Mouse (Mus musculus): ENCODE results near the gene Gm6034. TPM values are rescaled to one million over a fixed set of nuclear protein-coding genes. Genes with fewer than 3 reads are reported as not detected.
"Not testable (repeated sequence)": the region's sequence is repeated elsewhere in the genome, so short reads cannot be mapped to it uniquely, and the experiment has no call there.

Gm6034 gene
- polyA plus RNA-seq, 1 experiment from 2014 or later: not detected

DNA sequence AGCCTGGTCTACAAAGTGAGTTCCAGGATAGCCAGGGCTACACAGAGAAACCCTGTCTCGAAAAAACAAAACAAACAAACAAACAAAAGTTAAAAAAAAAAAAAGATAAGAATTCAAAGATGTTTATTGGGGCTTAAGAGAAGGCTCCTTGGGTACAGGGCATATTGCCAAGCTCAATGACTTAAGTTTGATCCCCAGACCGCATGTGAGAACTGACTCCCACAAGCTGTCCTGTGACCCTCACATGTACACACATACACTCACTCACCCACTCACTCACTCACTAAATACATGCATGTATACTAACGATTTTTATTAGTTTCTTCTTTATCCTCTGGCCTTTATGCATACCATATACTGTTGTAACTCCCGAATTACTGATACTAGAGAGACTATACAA is 42.4 kb upstream of the Gm6034 start:
- no peaks in the 10 kb centered on the region for H3K9me3 ChIP-seq (replicated peaks; ENCODE audit: control insufficient read depth, low read length, poor library complexity, severe bottlenecking)
- H3K27me3 ChIP-seq (ENCODE audit: control insufficient read depth, insufficient read depth, low read depth, low read length): no peaks in the 10 kb centered on the region
- ATAC-seq: no peak
- no peaks in the 10 kb centered on the region for H3K36me3 ChIP-seq (ENCODE audit: control insufficient read depth, insufficient read depth, low read length)
- H3K4me3 ChIP-seq (ENCODE audit: low read depth, low read length): no peak overlapping the region
- H3K4me1 ChIP-seq (ENCODE audit: control insufficient read depth, insufficient read depth, low read length): peaks cover 19% of the 10 kb centered on the region
- H3K27ac ChIP-seq (ENCODE audit: low read length): no peak overlapping the region
- H3K4me2 ChIP-seq (ENCODE audit: low read length): no peak overlapping the region
- WGBS: 92% methylated on average over 4 of the region's 4 CpGs
- H3K9ac ChIP-seq (ENCODE audit: low read depth, low read length): no peak overlapping the region

DNA sequence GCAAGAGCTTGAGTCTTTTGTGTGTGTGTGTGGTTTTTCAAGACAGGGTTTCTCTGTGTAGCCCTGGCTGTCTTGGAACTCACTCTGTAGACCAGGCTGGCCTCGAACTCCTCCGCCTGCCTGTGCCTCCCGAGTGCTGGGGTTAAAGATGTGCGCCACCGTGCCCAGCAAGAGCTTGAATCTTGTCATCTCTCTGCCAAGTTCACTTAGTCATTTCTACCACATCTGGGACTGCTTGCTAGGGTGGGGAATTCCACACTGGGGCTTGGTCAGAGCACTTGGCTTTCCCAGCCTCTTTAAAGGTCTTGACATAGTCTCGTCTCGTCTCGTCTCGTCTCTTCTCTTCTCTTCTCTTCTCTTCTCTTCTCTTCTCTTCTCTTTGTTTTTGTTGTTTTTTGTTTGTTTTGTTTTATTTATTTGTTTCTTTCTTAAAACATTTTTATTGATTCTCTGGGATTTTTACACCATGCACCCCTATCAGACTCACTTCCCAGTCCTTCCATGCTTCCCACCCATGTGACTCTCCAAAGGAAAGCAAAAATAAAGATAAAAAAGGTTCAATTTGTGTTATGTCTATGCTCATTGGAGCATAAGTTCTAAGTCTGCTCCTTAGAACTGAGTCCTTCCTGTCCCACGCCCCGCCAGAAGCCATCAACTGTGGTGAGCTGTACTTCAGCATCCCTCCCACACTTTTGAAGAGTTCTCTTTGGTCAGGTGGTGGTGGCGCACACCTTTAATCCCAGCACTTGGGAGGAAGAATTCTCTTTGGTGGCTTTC is 41.5 kb upstream of the Gm6034 start:
- Histone ChIP-seq H3K9ac (ENCODE audit: low read depth, low read length) (no peak overlapping the region), H3K4me2 (ENCODE audit: low read length) (no peak overlapping the region), H3K4me3 (ENCODE audit: low read depth, low read length) (no peak overlapping the region), H3K4me1 (ENCODE audit: control insufficient read depth, insufficient read depth, low read length) (peaks cover 9% of the 10 kb centered on the region), H3K9me3 (replicated peaks; ENCODE audit: control insufficient read depth, low read length, poor library complexity, severe bottlenecking) (no peaks in the 10 kb centered on the region), H3K27me3 (ENCODE audit: control insufficient read depth, insufficient read depth, low read depth, low read length) (no peaks in the 10 kb centered on the region), H3K27ac (ENCODE audit: low read length) (no peak overlapping the region), H3K36me3 (ENCODE audit: control insufficient read depth, insufficient read depth, low read length) (no peaks in the 10 kb centered on the region)
- 95% methylated on average over 12 of the region's 12 CpGs for WGBS
- no peak for ATAC-seq

DNA sequence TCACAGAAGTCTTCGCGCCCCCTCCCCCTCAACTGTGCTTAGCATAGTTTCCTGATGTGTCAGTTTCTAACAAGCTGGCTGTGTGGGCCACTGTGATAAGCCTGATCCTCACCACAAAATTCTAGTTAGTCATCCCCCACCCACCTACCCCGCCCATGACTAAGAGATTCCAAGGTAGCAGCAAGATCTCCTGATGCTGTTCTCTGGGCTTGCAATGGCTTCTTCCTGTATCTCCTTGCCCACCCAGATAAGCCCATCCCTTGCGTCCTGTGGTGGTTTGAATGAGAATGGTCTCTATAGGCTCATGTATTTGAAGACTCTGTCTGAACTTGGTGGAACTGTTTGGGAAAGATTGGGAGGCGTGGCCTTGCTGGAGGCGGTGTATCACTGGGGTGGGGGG is 40.8 kb upstream of the Gm6034 start:
- 99% methylated on average over 6 of the region's 6 CpGs for WGBS
- Histone ChIP-seq H3K4me3 (ENCODE audit: low read depth, low read length) (no peak overlapping the region), H3K36me3 (ENCODE audit: control insufficient read depth, insufficient read depth, low read length) (no peaks in the 10 kb centered on the region), H3K27me3 (ENCODE audit: control insufficient read depth, insufficient read depth, low read depth, low read length) (no peaks in the 10 kb centered on the region), H3K27ac (ENCODE audit: low read length) (no peak overlapping the region), H3K4me1 (ENCODE audit: control insufficient read depth, insufficient read depth, low read length) (peaks cover 8% of the 10 kb centered on the region), H3K9me3 (replicated peaks; ENCODE audit: control insufficient read depth, low read length, poor library complexity, severe bottlenecking) (no peaks in the 10 kb centered on the region), H3K9ac (ENCODE audit: low read depth, low read length) (no peak overlapping the region), H3K4me2 (ENCODE audit: low read length) (no peak overlapping the region)
- no peak for ATAC-seq

DNA sequence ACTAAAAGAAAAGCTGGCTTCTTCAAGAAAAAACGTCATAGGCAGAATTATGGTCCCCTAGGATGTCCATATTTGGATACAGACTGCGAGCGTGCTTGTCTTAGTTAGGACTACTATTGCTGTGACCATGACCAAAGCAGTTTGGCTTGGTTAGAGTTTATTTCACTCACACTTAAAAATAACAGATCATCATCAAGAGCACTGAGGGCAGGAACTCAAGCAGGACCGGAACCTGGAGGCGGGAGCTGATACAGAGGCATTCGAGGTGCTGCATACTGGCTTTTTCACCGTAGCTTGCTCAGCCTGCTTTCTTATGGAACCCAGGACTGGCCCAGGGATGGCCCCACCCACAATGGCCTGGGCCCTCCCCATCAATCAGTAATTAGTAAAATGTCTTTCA is 39.4 kb upstream of the Gm6034 start:
- no peaks in the 10 kb centered on the region for H3K27me3 ChIP-seq (ENCODE audit: control insufficient read depth, insufficient read depth, low read depth, low read length)
- ATAC-seq: no peak
- no peak overlapping the region for H3K27ac ChIP-seq (ENCODE audit: low read length)
- H3K9ac ChIP-seq (ENCODE audit: low read depth, low read length): no peak overlapping the region
- no peaks in the 10 kb centered on the region for H3K4me1 ChIP-seq (ENCODE audit: control insufficient read depth, insufficient read depth, low read length)
- no peak overlapping the region for H3K4me2 ChIP-seq (ENCODE audit: low read length)
- 97% methylated on average over 7 of the region's 7 CpGs for WGBS
- no peaks in the 10 kb centered on the region for H3K9me3 ChIP-seq (replicated peaks; ENCODE audit: control insufficient read depth, low read length, poor library complexity, severe bottlenecking)
- H3K36me3 ChIP-seq (ENCODE audit: control insufficient read depth, insufficient read depth, low read length): no peaks in the 10 kb centered on the region
- no peak overlapping the region for H3K4me3 ChIP-seq (ENCODE audit: low read depth, low read length)

DNA sequence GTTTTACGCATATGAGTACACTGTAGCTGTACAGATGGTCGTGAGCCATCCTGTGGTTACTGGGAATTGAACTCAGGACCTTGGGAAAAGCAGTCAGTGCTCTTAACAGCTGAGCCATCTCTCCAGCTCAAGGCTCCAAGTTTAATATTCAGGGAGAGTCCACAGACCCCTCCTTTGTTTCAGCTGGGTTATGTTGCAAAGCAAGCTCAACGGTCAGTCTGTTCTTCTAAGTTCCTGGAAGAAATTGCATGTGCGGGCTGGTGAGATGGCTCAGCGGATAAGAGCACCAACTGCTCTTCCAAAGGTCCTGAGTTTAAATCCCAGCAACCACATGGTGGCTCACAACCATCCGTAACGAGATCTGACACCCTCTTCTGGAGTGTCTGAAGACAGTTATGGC is 38.4 kb upstream of the Gm6034 start:
- not testable (repeated sequence) for H3K9ac ChIP-seq (ENCODE audit: low read depth, low read length); H3K9me3 ChIP-seq (replicated peaks; ENCODE audit: control insufficient read depth, low read length, poor library complexity, severe bottlenecking); H3K27ac ChIP-seq (ENCODE audit: low read length); H3K27me3 ChIP-seq (ENCODE audit: control insufficient read depth, insufficient read depth, low read depth, low read length); H3K4me1 ChIP-seq (ENCODE audit: control insufficient read depth, insufficient read depth, low read length); H3K4me3 ChIP-seq (ENCODE audit: low read depth, low read length); ATAC-seq; H3K36me3 ChIP-seq (ENCODE audit: control insufficient read depth, insufficient read depth, low read length); H3K4me2 ChIP-seq (ENCODE audit: low read length)
- WGBS: 94% methylated on average over 7 of the region's 7 CpGs

DNA sequence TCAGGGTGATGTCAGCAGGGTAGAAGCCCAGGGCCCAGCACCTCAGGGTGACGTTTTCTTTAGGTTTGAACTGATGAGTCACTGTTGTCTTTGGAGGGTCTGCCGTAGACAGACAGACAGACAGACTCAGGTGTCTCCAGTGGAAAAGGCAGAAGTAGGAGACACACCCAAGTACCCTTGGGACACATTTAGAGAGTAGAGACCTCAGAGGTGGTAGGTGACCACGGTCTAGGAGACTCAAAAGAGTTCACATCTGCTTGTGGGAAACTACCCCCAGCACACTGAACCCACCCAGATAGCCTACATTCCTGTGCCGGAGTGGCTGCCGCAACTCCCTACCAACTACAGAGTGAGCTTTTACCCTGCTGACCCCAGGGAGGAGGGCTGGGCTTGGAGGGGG is 27.8 kb upstream of the Gm6034 start:
- H3K9me3 ChIP-seq (replicated peaks; ENCODE audit: control insufficient read depth, low read length, poor library complexity, severe bottlenecking): no peaks in the 10 kb centered on the region
- peaks cover 8% of the 10 kb centered on the region; the same call in 1 of the 2 replicates for H3K36me3 ChIP-seq (ENCODE audit: control insufficient read depth, insufficient read depth, low read length)
- no peak overlapping the region for H3K27ac ChIP-seq (ENCODE audit: low read length)
- no peak overlapping the region for H3K9ac ChIP-seq (ENCODE audit: low read depth, low read length)
- H3K4me1 ChIP-seq (ENCODE audit: control insufficient read depth, insufficient read depth, low read length): no peaks in the 10 kb centered on the region
- H3K4me3 ChIP-seq (ENCODE audit: low read depth, low read length): no peak overlapping the region
- no peak for ATAC-seq
- WGBS: 94% methylated on average over 5 of the region's 5 CpGs
- H3K4me2 ChIP-seq (ENCODE audit: low read length): no peak overlapping the region
- H3K27me3 ChIP-seq (ENCODE audit: control insufficient read depth, insufficient read depth, low read depth, low read length): no peaks in the 10 kb centered on the region

DNA sequence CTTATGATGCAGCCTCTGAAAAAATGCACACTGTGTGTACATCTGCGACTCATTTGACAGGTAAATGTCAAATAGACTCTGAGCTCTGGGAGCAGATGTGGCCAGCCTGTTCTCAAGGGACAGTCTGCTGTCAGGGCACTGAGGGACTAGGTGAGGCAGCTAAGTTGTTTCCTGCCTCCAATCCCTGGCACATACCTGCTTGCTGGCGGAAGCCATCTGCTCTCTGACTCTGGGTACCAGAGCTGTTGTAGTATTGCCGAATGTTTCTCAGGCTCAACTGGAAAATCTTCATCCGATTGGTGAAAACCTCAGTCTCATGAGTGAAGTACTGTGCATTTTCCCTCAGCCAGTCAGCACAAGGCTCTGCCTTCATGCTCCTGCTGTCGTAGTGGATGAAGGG is 25.7 kb upstream of the Gm6034 start:
- no peak overlapping the region for H3K4me2 ChIP-seq (ENCODE audit: low read length)
- H3K36me3 ChIP-seq (ENCODE audit: control insufficient read depth, insufficient read depth, low read length): peaks cover 8% of the 10 kb centered on the region; the same call in 1 of the 2 replicates
- no peak for ATAC-seq
- H3K27me3 ChIP-seq (ENCODE audit: control insufficient read depth, insufficient read depth, low read depth, low read length): no peaks in the 10 kb centered on the region
- 90% methylated on average over 5 of the region's 5 CpGs for WGBS
- no peaks in the 10 kb centered on the region for H3K9me3 ChIP-seq (replicated peaks; ENCODE audit: control insufficient read depth, low read length, poor library complexity, severe bottlenecking)
- H3K27ac ChIP-seq (ENCODE audit: low read length): no peak overlapping the region
- H3K9ac ChIP-seq (ENCODE audit: low read depth, low read length): no peak overlapping the region
- H3K4me1 ChIP-seq (ENCODE audit: control insufficient read depth, insufficient read depth, low read length): no peaks in the 10 kb centered on the region
- no peak overlapping the region for H3K4me3 ChIP-seq (ENCODE audit: low read depth, low read length)

DNA sequence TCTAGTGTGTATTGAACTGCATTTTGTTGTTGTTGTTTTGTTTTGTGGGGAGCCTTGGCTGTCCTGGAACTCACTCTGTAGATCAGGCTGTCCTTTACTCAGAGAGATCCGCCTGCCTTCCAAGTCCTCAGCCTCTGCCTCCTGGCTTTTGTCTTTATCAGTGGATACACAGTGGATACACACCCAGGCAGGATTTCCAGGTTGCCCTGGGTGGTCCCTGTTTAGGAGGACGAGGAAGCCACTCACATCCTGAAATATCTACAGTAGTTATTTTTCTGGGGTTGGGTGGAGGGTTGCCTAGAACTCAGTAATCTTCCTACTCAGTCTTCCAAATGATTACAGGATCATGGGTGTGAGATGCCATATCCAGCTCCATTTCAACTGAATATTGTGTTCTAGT is 23.8 kb upstream of the Gm6034 start:
- 75% methylated on average over 2 of the region's 2 CpGs for WGBS

DNA sequence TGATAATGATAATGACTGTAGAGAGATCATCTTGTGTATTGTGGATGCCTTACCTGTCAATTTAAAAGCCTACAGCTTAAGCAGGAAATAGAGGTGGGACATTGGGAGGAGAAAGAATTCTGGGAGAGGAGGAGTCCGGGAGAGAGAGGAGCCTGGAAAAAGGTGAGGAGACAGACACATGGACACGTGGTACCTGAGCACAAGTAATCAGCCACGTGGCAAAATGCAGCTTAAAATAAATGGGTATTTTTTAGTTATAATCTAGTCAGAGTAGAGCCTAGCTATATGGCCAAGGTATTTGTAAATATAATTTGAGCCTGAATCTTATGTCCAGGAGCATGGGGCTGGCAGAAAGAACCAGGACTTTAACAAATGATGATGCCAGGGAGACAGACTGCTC is 23.2 kb upstream of the Gm6034 start:
- H3K9ac ChIP-seq (ENCODE audit: low read depth, low read length): no peak overlapping the region
- ATAC-seq: no peak
- no peak overlapping the region for H3K4me2 ChIP-seq (ENCODE audit: low read length)
- H3K4me3 ChIP-seq (ENCODE audit: low read depth, low read length): no peak overlapping the region
- H3K4me1 ChIP-seq (ENCODE audit: control insufficient read depth, insufficient read depth, low read length): no peaks in the 10 kb centered on the region
- no peak overlapping the region for H3K27ac ChIP-seq (ENCODE audit: low read length)
- WGBS: 68% methylated on average over 3 of the region's 3 CpGs
- H3K9me3 ChIP-seq (replicated peaks; ENCODE audit: control insufficient read depth, low read length, poor library complexity, severe bottlenecking): no peaks in the 10 kb centered on the region
- no peaks in the 10 kb centered on the region for H3K27me3 ChIP-seq (ENCODE audit: control insufficient read depth, insufficient read depth, low read depth, low read length)
- peaks cover 4% of the 10 kb centered on the region; the same call in 1 of the 2 replicates for H3K36me3 ChIP-seq (ENCODE audit: control insufficient read depth, insufficient read depth, low read length)

More for the DNA sequence above, 23.8 kb upstream of the Gm6034 start:
- Histone ChIP-seq H3K4me3 (ENCODE audit: low read depth, low read length) (no peak overlapping the region), H3K4me2 (ENCODE audit: low read length) (no peak overlapping the region), H3K9me3 (replicated peaks; ENCODE audit: control insufficient read depth, low read length, poor library complexity, severe bottlenecking) (no peaks in the 10 kb centered on the region), H3K4me1 (ENCODE audit: control insufficient read depth, insufficient read depth, low read length) (no peaks in the 10 kb centered on the region), H3K9ac (ENCODE audit: low read depth, low read length) (no peak overlapping the region), H3K27me3 (ENCODE audit: control insufficient read depth, insufficient read depth, low read depth, low read length) (no peaks in the 10 kb centered on the region), H3K27ac (ENCODE audit: low read length) (no peak overlapping the region), H3K36me3 (ENCODE audit: control insufficient read depth, insufficient read depth, low read length) (peaks cover 8% of the 10 kb centered on the region; the same call in 1 of the 2 replicates)
- no peak for ATAC-seq
